Mouse (Mus musculus) ES-Bruce4 (cell line): ENCODE data around the gene Tcf15. TPM values are rescaled to one million over a fixed set of nuclear protein-coding genes. Genes with fewer than 3 reads are reported as not detected.
A peak's percentile ranks its signal among the peaks of the same experiment; 100 is the strongest.

ENCODE experiments used
- H3K27ac ChIP-seq: 2 replicates; pipeline ENCODE4 v1.5.1; 2012; ENCODE audit warnings: low read length, inconsistent platforms; ENCODE audit not compliant: insufficient read depth
- H3K27me3 ChIP-seq: 2 replicates; pipeline ENCODE4 v1.6.1; 2012; ENCODE audit warnings: mild to moderate bottlenecking, low read length, inconsistent platforms; ENCODE audit not compliant: control insufficient read depth, poor library complexity, insufficient read depth, severe bottlenecking
- H3K36me3 ChIP-seq: 2 replicates; pipeline ENCODE4 v1.6.1; 2012; ENCODE audit warnings: inconsistent platforms, mild to moderate bottlenecking, low read length, moderate library complexity; ENCODE audit not compliant: control insufficient read depth, poor library complexity, insufficient read depth, severe bottlenecking
- H3K4me1 ChIP-seq: one replicate; pipeline ENCODE4 v1.8.1; 2011; ENCODE audit warnings: low read length; ENCODE audit not compliant: control insufficient read depth, insufficient read depth
- H3K4me3 ChIP-seq: 2 replicates; pipeline ENCODE4 v1.5.1; 2011; ENCODE audit warnings: low read depth, mild to moderate bottlenecking, low read length
- H3K9ac ChIP-seq: 2 replicates; pipeline ENCODE4 v1.6.1; 2012; ENCODE audit warnings: low read depth, mild to moderate bottlenecking, inconsistent platforms; ENCODE audit not compliant: poor library complexity, severe bottlenecking
- H3K9me3 ChIP-seq: replicated peaks from 2 replicates; pipeline ENCODE4 v1.6.1; 2012; ENCODE audit warnings: mild to moderate bottlenecking, low read length, inconsistent platforms; ENCODE audit not compliant: control insufficient read depth, poor library complexity, insufficient read depth, severe bottlenecking
- CTCF ChIP-seq: IDR thresholded peaks from one replicate; pipeline ENCODE4 v1.8.1; 2011; ENCODE audit warnings: low read depth, low read length
- EP300 ChIP-seq: IDR thresholded peaks from 2 replicates; pipeline ENCODE4 v1.6.1; 2011; ENCODE audit warnings: low read depth, low read length; ENCODE audit not compliant: insufficient read depth
- POLR2A ChIP-seq: IDR thresholded peaks from one replicate; pipeline ENCODE4 v1.8.1; 2011; ENCODE audit warnings: low read length; ENCODE audit not compliant: insufficient read depth
- polyA plus RNA-seq: library from polyadenylated mRNA; stranded (reverse); fragments of >200 nt; gene quantifications from 2 replicates; pipeline ENCODE4 v1.2.4, GENCODE M21; 2011; ENCODE audit warnings: low read depth; ENCODE audit not compliant: missing spikeins, insufficient read depth, insufficient read length

Gene Tcf15
- polyA plus RNA-seq, 1 experiment: 8.3 TPM

DNA sequence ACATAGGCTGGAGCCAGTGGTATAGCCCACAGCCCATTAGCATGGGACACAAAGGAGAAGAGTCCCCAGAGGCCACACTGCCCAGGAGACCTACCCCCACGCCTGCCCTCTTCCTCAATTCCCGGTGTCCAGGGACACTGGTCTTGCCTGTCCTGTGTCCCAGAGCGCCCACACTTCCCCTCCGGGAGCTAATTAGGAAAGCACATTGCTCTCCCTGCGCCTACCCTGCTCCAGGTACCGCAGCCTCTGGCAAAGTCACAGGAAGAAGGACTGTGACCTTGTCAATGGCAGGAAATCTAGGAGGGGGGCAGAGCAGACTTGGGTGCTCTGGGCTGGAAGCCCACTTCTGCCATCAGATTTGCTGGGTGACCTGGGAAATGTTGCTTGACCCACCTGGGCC is 7.0 kb downstream of the Tcf15 start:
- Histone ChIP-seq H3K27ac (peak overlapping the region; percentile 39), H3K27me3 (no peaks in the 10 kb centered on the region), H3K9ac (no peak overlapping the region), H3K36me3 (peaks cover 26% of the 10 kb centered on the region), H3K9me3 (no peaks in the 10 kb centered on the region), H3K4me3 (no peak overlapping the region), H3K4me1 (peaks cover 2% of the 10 kb centered on the region)
- TF ChIP-seq CTCF (no peak), EP300 (peak; percentile 45; the same call in 1 of the 2 replicates)

DNA sequence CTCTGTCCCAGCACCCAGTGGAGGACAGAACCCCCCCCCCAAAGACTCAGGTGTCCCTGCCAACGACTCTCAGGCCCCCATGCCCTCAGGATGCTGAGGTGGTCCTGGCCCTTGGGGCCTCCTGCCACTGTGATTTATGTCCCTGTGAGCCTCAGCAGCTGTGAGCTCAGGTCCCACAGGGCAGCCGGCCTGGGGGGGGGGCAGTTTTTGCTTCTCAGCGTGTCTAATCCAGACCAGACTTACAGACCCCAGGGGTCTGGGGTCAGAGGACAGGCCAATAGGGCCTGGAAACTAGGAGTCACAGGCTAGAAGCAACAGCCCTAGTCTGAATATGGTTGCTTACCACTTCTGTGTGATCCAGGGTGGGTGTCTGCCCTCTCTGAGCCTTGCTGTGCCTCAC is 10.0 kb downstream of the Tcf15 start:
- Histone ChIP-seq H3K27me3 (no peaks in the 10 kb centered on the region), H3K9me3 (no peaks in the 10 kb centered on the region), H3K4me1 (no peaks in the 10 kb centered on the region), H3K4me3 (no peak overlapping the region), H3K27ac (no peak overlapping the region), H3K36me3 (peaks cover 11% of the 10 kb centered on the region), H3K9ac (no peak overlapping the region)
- TF ChIP-seq EP300 (no peak), POLR2A (no peak), CTCF (no peak)

DNA sequence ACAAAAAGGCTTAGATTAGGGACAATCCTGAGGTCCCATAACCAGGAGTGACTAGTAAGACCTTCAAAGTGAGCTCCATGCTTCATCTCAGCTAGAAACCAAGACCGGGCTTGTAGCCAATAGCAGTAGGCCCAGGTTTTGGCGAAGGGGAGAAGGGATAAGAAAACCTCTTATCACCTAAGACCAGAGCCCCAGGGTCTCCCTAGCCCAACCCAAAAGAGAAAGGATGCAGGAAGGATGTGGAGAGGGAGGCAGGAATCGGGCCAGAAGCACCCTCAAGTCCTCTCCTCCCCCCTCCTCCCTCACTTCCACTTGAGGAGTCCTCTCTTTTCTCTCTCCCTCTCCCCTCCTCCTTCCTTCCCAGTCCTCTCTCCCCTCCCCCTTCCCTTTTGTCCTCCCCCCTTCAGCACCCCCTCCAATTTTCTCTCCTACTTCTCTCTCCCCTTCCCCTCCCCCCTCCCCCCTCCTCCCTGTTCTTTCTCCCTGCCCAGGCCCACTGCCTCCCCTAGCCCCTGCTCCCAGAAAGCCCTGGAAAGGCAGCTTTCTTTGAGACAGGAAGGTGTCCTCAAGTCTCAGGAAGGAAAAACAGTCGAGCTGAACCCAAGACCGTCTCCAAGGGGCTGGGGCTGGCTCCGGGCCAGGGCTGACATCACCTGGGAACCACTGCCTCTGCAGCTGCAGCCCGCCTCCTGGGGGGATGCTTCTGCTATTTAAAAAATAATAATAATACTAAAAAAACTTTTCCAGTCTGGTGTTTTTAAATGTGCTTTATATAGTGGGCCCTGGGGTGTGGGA is 12.2 kb downstream of the Tcf15 start:
- Histone ChIP-seq H3K9me3 (no peaks in the 10 kb centered on the region), H3K4me1 (no peaks in the 10 kb centered on the region), H3K36me3 (no peaks in the 10 kb centered on the region), H3K27me3 (no peaks in the 10 kb centered on the region), H3K4me3 (no peak overlapping the region), H3K27ac (peak overlapping the region; percentile 76), H3K9ac (peak overlapping the region; percentile 47)
- TF ChIP-seq CTCF: no peak
- TF ChIP-seq POLR2A: no peak
- no peak for TF ChIP-seq EP300

DNA sequence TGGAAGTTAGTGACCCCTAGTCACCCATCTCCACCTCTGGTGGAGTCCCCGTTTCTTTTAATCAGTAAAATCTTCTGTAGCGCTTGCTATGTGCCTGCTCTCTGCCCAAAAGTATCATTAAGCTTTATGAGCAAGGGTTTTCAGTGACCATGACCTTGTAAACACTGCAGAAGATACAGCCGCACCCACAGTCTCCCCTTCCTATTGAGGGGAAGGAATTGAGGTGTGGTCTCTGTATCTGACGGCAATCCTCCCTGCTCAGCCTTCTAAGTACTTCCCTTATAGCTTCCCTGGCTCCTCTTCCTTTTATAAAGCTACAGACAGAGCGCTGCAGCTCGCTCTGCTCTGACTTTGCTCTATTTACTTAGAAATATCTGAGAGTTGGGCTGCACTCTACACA is 13.1 kb downstream of the Tcf15 start:
- H3K27ac ChIP-seq: peak overlapping the region; percentile 71

DNA sequence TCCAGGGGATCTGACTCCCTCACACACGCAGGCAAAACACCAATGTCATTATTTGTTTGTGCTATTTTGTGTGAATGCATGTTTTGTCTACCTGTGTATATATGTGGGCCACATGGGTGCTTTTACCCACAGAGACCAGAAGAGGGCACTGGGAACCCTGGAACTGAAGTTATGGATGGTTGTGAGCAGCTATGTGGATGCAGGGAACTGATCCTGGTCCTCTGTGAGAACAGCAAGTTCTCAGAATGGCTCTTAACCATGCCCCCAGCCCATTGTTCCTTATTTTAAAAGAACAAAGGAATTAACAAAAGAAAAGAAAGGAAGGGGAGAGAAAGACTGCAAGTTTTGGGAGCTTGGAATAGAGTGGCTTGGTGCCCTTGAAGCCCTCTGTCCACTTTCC is 16.1 kb downstream of the Tcf15 start:
- no peak overlapping the region for H3K4me3 ChIP-seq
- TF ChIP-seq EP300: no peak
- no peak for TF ChIP-seq CTCF
- TF ChIP-seq POLR2A: no peak
- no peak overlapping the region for H3K27ac ChIP-seq
- no peaks in the 10 kb centered on the region for H3K36me3 ChIP-seq
- H3K9ac ChIP-seq: no peak overlapping the region
- H3K4me1 ChIP-seq: no peaks in the 10 kb centered on the region
- no peaks in the 10 kb centered on the region for H3K27me3 ChIP-seq
- H3K9me3 ChIP-seq: no peaks in the 10 kb centered on the region

More for the DNA sequence above, 13.1 kb downstream of the Tcf15 start:
- no peak for TF ChIP-seq CTCF
- TF ChIP-seq POLR2A: no peak
- peak overlapping the region; percentile 47; the same call in 1 of the 2 replicates for H3K9ac ChIP-seq
- H3K4me3 ChIP-seq: no peak overlapping the region
- no peaks in the 10 kb centered on the region for H3K27me3 ChIP-seq
- no peaks in the 10 kb centered on the region for H3K9me3 ChIP-seq
- H3K4me1 ChIP-seq: no peaks in the 10 kb centered on the region
- no peaks in the 10 kb centered on the region for H3K36me3 ChIP-seq

DNA sequence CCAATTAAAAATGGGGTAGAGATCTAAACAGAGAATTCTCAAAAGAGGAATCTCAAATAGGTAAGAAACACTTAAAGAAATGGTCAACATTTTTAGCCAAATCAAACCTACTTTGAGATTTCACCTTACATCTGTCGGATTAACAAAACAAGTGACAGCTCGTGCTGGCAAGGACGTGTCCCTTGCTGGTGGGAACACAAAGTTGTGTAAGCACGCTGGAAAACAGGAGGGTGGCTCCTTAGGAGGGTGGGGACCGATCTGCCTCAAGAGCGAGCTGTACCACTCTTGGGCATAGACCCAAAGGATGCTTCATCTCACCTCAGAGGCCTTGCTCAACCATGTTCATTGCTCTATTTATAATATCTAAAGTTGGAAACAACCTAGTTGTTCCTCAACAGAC is 22.9 kb downstream of the Tcf15 start:
- H3K27ac ChIP-seq: no peak overlapping the region
- TF ChIP-seq CTCF (no peak), POLR2A (no peak), EP300 (no peak)

More for the DNA sequence above, 22.9 kb downstream of the Tcf15 start:
- H3K4me1 ChIP-seq: no peaks in the 10 kb centered on the region
- H3K4me3 ChIP-seq: no peak overlapping the region
- H3K36me3 ChIP-seq: no peaks in the 10 kb centered on the region
- no peak overlapping the region for H3K9ac ChIP-seq
- no peaks in the 10 kb centered on the region for H3K9me3 ChIP-seq
- H3K27me3 ChIP-seq: no peaks in the 10 kb centered on the region
